Mouse (Mus musculus) hindbrain, embryonic 14.5 days (tissue): ENCODE measurements around the gene Ttc28. TPM values are rescaled to one million over a fixed set of nuclear protein-coding genes. Genes with fewer than 3 reads are reported as not detected.

Experiments used
- ATAC-seq: fragments of 200-750 bp; cut with Nextera tagmentation; 2 replicates; pipeline ENCODE4 v1.8.0; 2017; ENCODE audit warnings: moderate number of reproducible peaks, mild to moderate bottlenecking, moderate TSS enrichment, moderate library complexity; ENCODE audit not compliant: low FRiP score
- DNase-seq: peaks from one replicate; pipeline ENCODE4 v3.0.0-alpha.2; 2015; ENCODE audit warnings: low spot score
- H3K27ac ChIP-seq: fragments of 300-500 bp; sonication (generic); 2 replicates; pipeline ENCODE4 v1.5.1; 2014; ENCODE audit warnings: mild to moderate bottlenecking, moderate library complexity
- H3K27me3 ChIP-seq: fragments of 300-500 bp; sonication (generic); 2 replicates; pipeline ENCODE4 v1.6.1; 2014; ENCODE audit warnings: mild to moderate bottlenecking, low read length, mixed read lengths; ENCODE audit not compliant: control insufficient read depth, insufficient read depth
- H3K36me3 ChIP-seq: fragments of 300-500 bp; sonication (generic); replicated peaks from 2 replicates; pipeline ENCODE4 v1.6.1; 2014; ENCODE audit not compliant: control insufficient read depth, insufficient read depth
- H3K4me1 ChIP-seq: fragments of 300-500 bp; sonication (generic); replicated peaks from 2 replicates; pipeline ENCODE4 v1.6.1; 2014; ENCODE audit warnings: antibody characterized with exemption, low read length, mixed read lengths; ENCODE audit not compliant: control insufficient read depth, insufficient read depth
- H3K4me2 ChIP-seq: fragments of 300-500 bp; sonication (generic); replicated peaks from 2 replicates; pipeline ENCODE4 v1.6.1; 2014; ENCODE audit warnings: mild to moderate bottlenecking, moderate library complexity
- H3K4me3 ChIP-seq: fragments of 300-500 bp; sonication (generic); replicated peaks from 2 replicates; pipeline ENCODE4 v1.5.1; 2014; ENCODE audit warnings: mild to moderate bottlenecking, low read length
- H3K9ac ChIP-seq: fragments of 300-500 bp; sonication (generic); 2 replicates; pipeline ENCODE4 v1.6.1; 2014
- H3K9me3 ChIP-seq: fragments of 300-500 bp; sonication (generic); 2 replicates; pipeline ENCODE4 v1.6.1; 2016; ENCODE audit warnings: low read length; ENCODE audit not compliant: control insufficient read depth
- WGBS: fragments of 180-500 bp; shearing (Covaris S2); extraction: QIAGEN DNeasy Blood & Tissue Kit; methylation state at CpG from one replicate; pipeline ENCODE4 v1.1.7; 2014; 5-methylcytosine and 5-hydroxymethylcytosine counted together
- polyA plus RNA-seq: library from polyadenylated mRNA; unstranded; fragments of >200 nt; fragmentation: Nextera tagmentation; extraction: Ambion mirVana; gene quantifications from 2 replicates; pipeline ENCODE4 v1.2.1, GENCODE M21; 2014

The Ttc28 gene
- polyA plus RNA-seq, 1 experiment from 2014 or later = 30.0 TPM

DNA sequence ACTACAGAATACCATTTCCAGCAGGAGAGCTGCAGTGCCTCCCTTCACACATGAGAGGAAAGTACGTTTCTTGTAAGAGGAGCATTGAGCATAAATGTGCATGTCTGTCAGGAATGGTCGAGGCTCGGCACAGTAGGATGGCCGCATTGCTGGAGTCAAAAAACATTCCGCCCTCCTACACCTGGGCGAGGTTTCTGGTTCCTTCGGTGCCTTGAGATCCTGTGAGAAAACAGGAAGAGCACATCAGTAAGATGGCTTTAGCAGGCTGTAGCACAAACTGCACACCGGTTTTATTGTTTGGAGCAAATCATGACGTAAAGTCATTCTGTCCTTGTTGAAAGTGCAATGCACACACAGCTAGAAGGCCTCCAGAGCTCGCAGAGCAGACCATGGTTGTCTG, 235.0 kb downstream of the Ttc28 start:
- DNase-seq (no peak), ATAC-seq (no peak)
- 89% methylated on average over 10 of the region's 10 CpGs for WGBS
- no peaks in the 10 kb centered on the region for H3K9me3 ChIP-seq
- H3K4me1 ChIP-seq = 0 out of 2 replicates have a peak, but pooled peaks cover 3% of the 10 kb centered on the region
- peaks cover 6% of the 10 kb centered on the region; the same call in 1 of the 2 replicates for H3K36me3 ChIP-seq
- H3K9ac ChIP-seq = no peak overlapping the region
- H3K4me2 ChIP-seq = no peak overlapping the region
- no peaks in the 10 kb centered on the region for H3K27me3 ChIP-seq
- no peak overlapping the region for H3K27ac ChIP-seq
- no peak overlapping the region for H3K4me3 ChIP-seq

DNA sequence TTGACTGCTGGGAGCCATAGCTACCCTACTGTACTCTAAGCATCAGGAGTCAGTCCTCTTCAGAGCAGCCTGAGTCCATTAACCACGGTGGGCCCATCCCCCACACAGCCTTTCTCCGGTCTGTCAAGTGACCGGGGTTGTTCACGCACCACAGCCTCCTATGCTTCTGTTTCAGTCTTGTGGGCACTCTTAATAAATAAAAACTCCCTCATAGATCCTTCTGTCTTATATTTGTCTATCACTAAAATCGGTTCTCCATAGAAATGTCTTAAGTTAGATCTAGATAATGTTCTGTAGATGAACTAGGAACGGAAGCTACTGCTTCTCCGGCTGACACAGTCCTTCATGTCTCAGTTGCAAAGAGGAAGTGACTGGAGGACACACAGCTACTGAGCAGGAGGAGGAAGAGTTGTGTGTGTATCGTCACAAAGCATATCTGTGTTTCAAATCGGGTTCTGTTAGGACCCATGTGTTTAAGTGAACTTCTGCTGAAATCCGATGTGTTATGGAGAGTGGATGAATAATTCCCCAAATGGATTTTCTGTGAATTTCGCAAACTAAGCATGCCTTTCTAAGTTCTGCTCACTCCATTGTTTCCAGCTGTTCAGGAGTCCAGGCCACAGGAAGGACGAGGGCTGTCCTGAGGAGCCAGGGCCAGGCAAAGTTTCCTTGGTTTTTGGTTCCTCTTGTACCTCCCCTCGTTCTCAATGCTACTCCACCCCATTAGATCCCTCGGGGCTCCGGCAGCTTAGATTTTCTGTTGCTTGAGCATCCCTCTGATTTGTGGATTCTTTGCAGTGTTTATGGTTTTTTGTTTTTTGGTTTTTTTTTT, 236.1 kb downstream of the Ttc28 start:
- ATAC-seq = no peak
- Histone ChIP-seq H3K36me3 (peaks cover 6% of the 10 kb centered on the region; the same call in 1 of the 2 replicates), H3K9me3 (no peaks in the 10 kb centered on the region), H3K4me3 (no peak overlapping the region), H3K27ac (0 out of 2 replicates have a peak overlapping the region, but pooled peaks have one; percentile 16), H3K4me1 (peaks cover 13% of the 10 kb centered on the region; the same call in 1 of the 2 replicates), H3K4me2 (no peak overlapping the region), H3K27me3 (no peaks in the 10 kb centered on the region), H3K9ac (no peak overlapping the region)
- 62% methylated on average over 15 of the region's 15 CpGs for WGBS
- DNase-seq = no peak

DNA sequence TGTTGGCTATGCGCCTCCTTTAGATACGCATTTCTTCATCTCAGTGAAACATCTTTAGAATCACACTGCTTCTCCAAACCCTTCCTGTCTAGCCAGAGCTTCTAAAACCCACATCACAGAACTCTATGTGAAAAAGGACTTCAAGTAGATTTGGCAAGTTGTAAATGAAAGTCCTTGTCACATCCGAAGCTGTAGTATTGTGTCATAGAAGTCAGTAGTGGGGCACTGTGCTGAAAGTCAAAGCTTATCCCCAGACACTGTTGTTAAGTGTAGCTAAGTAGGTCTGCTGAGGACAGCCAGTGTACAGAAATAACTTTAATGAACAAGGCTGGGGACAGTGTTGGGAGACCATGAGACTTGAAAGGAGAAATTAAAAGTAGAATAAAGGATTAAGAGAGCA, 240.2 kb downstream of the Ttc28 start:
- H3K9me3 ChIP-seq = no peaks in the 10 kb centered on the region
- H3K27ac ChIP-seq = no peak overlapping the region
- no peak overlapping the region for H3K9ac ChIP-seq
- no peak overlapping the region for H3K4me3 ChIP-seq
- ATAC-seq (no peak), DNase-seq (no peak)
- H3K4me1 ChIP-seq = peaks cover 40% of the 10 kb centered on the region
- WGBS = 76% methylated on average over 3 of the region's 3 CpGs
- no peaks in the 10 kb centered on the region for H3K27me3 ChIP-seq
- H3K36me3 ChIP-seq = no peaks in the 10 kb centered on the region; the same call in 1 of the 2 replicates
- H3K4me2 ChIP-seq = no peak overlapping the region

DNA sequence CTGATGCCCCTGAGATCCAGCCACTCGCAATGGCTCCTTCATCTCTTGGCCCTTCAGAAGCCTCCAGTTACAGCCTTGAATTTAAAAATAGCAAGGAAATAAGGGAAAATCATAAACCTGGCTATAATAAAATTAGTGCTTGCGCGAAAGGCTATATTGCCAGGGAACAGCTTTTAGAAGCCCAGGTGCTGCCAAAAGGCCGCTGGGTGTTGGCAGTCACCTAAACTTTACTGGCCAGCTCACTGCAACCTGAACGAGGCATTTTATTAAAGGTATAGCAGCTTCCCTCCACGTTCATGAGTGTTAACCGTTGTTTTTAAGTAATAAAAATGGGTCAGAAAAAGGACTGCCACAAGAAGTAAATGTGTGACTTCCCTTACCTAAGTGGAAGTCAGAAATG, 240.7 kb downstream of the Ttc28 start:
- no peak overlapping the region for H3K4me2 ChIP-seq
- no peaks in the 10 kb centered on the region for H3K27me3 ChIP-seq
- H3K4me1 ChIP-seq = peaks cover 38% of the 10 kb centered on the region
- WGBS = 79% methylated on average over 7 of the region's 7 CpGs
- no peak for DNase-seq
- no peak overlapping the region for H3K4me3 ChIP-seq
- no peaks in the 10 kb centered on the region for H3K9me3 ChIP-seq
- peak overlapping the region; percentile 30; the same call in 1 of the 2 replicates for H3K27ac ChIP-seq
- no peak for ATAC-seq
- no peaks in the 10 kb centered on the region; the same call in 1 of the 2 replicates for H3K36me3 ChIP-seq
- H3K9ac ChIP-seq = no peak overlapping the region

DNA sequence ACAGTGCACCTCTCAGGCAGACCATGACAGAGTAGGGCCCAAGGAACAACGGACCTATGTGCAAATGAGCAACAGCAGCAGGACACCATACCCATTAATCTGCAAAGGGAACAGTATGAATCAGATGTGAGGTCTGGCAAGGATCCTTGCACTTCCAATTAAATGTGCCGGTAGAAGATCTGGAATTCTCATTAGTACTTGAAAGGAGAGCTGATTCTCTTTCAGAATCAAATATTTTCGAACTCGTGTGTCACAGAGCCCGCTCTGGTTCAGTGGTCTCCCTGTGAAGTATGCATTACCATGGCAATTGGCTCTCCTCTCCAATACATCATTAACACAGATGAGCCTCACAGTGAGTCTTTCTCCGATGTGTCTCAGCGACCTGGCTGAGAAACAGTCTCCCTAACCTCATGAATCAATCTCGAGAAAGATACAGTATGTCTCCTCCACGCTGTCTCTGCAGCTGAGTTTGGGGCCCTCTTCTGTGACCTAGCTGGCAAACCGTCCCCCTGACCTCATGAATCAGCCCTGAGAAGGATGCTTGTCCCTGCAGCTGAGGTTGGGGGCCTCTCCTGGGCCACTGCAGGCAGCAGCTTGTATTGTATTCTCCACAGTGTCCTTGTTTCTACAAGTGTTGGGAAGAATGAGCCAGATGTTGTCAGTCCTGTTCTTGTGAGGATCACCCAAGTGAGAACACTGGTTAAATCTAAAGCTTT, 241.3 kb downstream of the Ttc28 start:
- Histone ChIP-seq H3K4me1 (peaks cover 41% of the 10 kb centered on the region), H3K9me3 (no peaks in the 10 kb centered on the region), H3K9ac (no peak overlapping the region), H3K4me2 (no peak overlapping the region; the same call in 1 of the 2 replicates), H3K36me3 (no peaks in the 10 kb centered on the region; the same call in 1 of the 2 replicates), H3K27me3 (no peaks in the 10 kb centered on the region), H3K4me3 (no peak overlapping the region), H3K27ac (peak overlapping the region; percentile 71)
- DNase-seq = no peak
- ATAC-seq = 0 out of 2 replicates have a peak, but pooled peaks have one; percentile 21
- 21% methylated on average over 10 of the region's 10 CpGs for WGBS

DNA sequence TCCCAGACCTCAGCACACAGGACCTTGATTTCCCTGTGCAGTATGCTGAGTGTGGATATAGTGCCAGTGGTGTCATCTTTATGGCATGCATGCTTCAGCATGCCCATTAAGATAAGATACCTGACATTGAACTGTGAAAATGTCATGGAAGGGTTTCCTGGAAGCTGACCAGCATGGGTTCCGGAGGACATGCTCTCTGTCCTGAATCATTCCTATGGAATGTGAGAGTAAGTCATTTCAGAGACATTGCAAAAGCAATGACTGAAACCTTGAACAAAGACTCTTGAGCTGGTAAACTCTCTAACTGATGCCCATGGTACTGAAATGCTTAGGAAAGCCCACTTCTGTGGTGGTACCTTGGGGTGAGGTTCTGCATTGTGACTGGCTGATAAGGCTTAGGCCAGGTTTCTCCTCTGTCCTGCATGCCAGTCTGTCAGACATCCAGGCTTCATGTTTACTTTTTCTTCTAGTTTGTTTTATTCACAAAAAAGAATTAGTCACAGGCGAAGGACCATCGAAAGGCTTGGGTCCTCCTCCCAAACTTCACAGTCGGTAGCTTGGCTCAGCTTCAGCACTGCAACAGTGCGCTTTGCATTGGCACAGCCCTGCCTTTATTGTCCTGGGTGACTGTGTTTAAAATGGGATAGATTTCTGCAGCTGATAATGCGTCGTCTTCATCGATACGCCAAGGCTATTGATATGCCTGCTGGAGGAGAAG, 242.9 kb downstream of the Ttc28 start:
- WGBS = 39% methylated on average over 9 of the region's 9 CpGs
- Histone ChIP-seq H3K4me2 (no peak overlapping the region), H3K36me3 (no peaks in the 10 kb centered on the region; the same call in 1 of the 2 replicates), H3K4me1 (peaks cover 41% of the 10 kb centered on the region), H3K9me3 (no peaks in the 10 kb centered on the region), H3K27me3 (no peaks in the 10 kb centered on the region), H3K9ac (no peak overlapping the region), H3K4me3 (no peak overlapping the region), H3K27ac (peak overlapping the region; percentile 66; the same call in 1 of the 2 replicates)
- ATAC-seq (no peak), DNase-seq (no peak)

DNA sequence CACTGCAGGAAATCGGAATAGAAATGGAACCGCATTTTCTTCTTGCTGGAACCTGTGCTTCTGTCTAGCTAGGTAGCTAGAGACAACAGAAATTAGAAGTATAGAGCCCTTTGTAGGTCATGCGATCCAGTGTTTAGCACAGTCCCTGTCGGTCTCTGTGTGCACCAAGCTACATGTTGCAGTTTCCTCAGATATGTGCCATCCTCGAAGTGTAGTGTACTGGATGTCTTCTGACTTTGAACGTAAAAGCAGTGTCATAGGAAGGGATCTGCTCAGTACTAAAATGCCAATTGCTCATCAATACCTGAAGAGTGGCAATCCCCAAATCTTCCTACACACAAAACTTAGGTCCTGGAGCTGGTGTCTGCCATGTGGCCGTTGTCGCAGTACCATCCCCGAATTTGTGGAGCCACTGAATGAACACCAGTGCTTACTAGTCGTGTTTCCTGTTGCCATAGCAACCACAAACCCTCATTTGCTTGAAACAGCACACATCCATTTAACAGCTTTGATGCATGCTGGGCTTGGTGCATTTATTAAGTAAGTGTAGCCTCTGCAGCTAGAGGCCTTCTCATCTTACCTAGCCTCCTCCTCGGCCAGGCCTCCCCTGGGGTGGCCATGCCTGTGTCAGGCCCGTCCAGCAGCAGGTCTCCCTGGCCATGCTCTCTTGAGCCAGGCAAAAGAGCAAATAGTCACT, 243.6 kb downstream of the Ttc28 start:
- Histone ChIP-seq H3K36me3 (no peaks in the 10 kb centered on the region), H3K4me3 (no peak overlapping the region), H3K4me2 (no peak overlapping the region), H3K9ac (no peak overlapping the region), H3K27ac (peak overlapping the region; percentile 66; the same call in 1 of the 2 replicates), H3K4me1 (peaks cover 44% of the 10 kb centered on the region), H3K27me3 (no peaks in the 10 kb centered on the region), H3K9me3 (no peaks in the 10 kb centered on the region)
- 36% methylated on average over 12 of the region's 12 CpGs for WGBS
- DNase-seq = peak; percentile 72
- peak; percentile 61 for ATAC-seq

DNA sequence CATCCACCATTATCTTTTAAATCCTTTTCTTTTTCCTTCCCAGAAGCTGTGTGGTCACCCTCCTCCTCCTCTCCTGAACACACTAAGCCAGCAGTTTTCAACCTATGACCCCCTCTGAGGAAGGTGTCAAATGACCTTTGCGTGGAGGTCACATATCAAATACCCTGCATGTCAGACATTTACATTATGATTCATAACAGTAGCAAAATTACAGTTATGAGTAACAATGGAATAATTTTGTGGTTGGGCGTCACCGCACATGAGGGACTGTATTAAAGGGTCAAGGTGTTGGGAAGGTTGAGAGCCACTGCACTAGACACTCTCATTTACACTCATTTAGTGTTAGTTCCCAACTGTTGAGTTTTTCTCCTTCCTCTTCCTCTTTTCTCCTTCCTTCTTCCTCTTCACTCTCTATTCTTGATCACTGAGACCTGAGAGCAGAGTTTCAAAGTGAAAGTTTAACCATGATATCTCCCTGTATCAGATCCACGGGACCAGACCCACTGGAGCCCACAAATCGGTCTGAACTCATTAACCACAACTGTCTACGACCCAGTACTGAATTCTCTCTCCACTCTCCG, 245.1 kb downstream of the Ttc28 start:
- H3K4me2 ChIP-seq = no peak overlapping the region
- 94% methylated on average over 7 of the region's 7 CpGs for WGBS
- peaks cover 54% of the 10 kb centered on the region for H3K4me1 ChIP-seq
- no peak overlapping the region for H3K4me3 ChIP-seq
- H3K27me3 ChIP-seq = no peaks in the 10 kb centered on the region
- no peaks in the 10 kb centered on the region for H3K36me3 ChIP-seq
- H3K9ac ChIP-seq = no peak overlapping the region
- ATAC-seq (no peak), DNase-seq (no peak)
- H3K9me3 ChIP-seq = no peaks in the 10 kb centered on the region
- no peak overlapping the region for H3K27ac ChIP-seq
